Mouse (Mus musculus) stomach, embryonic 15.5 days (tissue): ENCODE measurements around the gene P2rx6. TPM values are rescaled to one million over a fixed set of nuclear protein-coding genes. Genes with fewer than 3 reads are reported as not detected.

ENCODE experiments used
- ATAC-seq: fragments of 200-750 bp; cut with Nextera tagmentation; 2 replicates; pipeline ENCODE4 v1.8.0; 2017; ENCODE audit warnings: low read depth, moderate number of reproducible peaks, moderate TSS enrichment; ENCODE audit not compliant: insufficient read depth, low FRiP score
- H3K27ac ChIP-seq: fragments of 300-500 bp; sonication (generic); 2 replicates; pipeline ENCODE4 v1.5.1; 2015; ENCODE audit warnings: mild to moderate bottlenecking, inconsistent platforms
- H3K27me3 ChIP-seq: fragments of 300-500 bp; sonication (generic); replicated peaks from 2 replicates; pipeline ENCODE4 v1.6.1; 2015; ENCODE audit warnings: inconsistent platforms
- H3K36me3 ChIP-seq: fragments of 300-500 bp; sonication (generic); 2 replicates; pipeline ENCODE4 v1.6.1; 2015; ENCODE audit warnings: inconsistent platforms
- H3K4me1 ChIP-seq: fragments of 300-500 bp; sonication (generic); 2 replicates; pipeline ENCODE4 v1.6.1; 2015; ENCODE audit warnings: inconsistent platforms
- H3K4me2 ChIP-seq: fragments of 300-500 bp; sonication (generic); 2 replicates; pipeline ENCODE4 v1.6.1; 2015; ENCODE audit warnings: mild to moderate bottlenecking, inconsistent platforms
- H3K4me3 ChIP-seq: fragments of 300-500 bp; sonication (generic); replicated peaks from 2 replicates; pipeline ENCODE4 v1.5.1; 2015; ENCODE audit warnings: inconsistent platforms
- H3K9ac ChIP-seq: fragments of 300-500 bp; sonication (generic); 2 replicates; pipeline ENCODE4 v1.6.1; 2015; ENCODE audit warnings: inconsistent platforms
- H3K9me3 ChIP-seq: fragments of 300-500 bp; sonication (generic); 2 replicates; pipeline ENCODE4 v1.6.1; 2016; ENCODE audit warnings: inconsistent platforms
- whole genome bisulfite sequencing: fragments of 180-500 bp; shearing (Covaris S2); methylation state at CpG from one replicate; pipeline ENCODE4 v1.1.7; 2015; 5-methylcytosine and 5-hydroxymethylcytosine counted together
- polyA plus RNA-seq: library from polyadenylated mRNA; unstranded; fragments of >200 nt; fragmentation: Nextera tagmentation; extraction: Ambion mirVana; gene quantifications from 2 replicates; pipeline ENCODE4 v1.2.1, GENCODE M21; 2015

Gene P2rx6
- polyA plus RNA-seq, result 1.2 TPM in 2 replicates

- Histone ChIP-seq H3K27me3 (no peaks in the 10 kb centered on the region), H3K9me3 (no peaks in the 10 kb centered on the region), H3K36me3 (no peaks in the 10 kb centered on the region), H3K9ac (no peak within 1 kb of the TSS), H3K4me3 (peak within 1 kb of the TSS; percentile 25), H3K4me2 (peak within 1 kb of the TSS; percentile 54), H3K4me1 (peaks cover 29% of the 10 kb centered on the region), H3K27ac (peak within 1 kb of the TSS; percentile 68)
- ATAC-seq, result peak; percentile 38; the same call in 1 of the 2 replicates
- 3% methylated on average over 10 of the region's 10 CpGs for WGBS
Measured at GRCm38 (mm10) chr16:17561751-17562208, at the start of gene P2rx6. TSS of gene P2rx6 (plus strand) at chr16:17561885.

- Histone ChIP-seq H3K27ac (no peak overlapping the region), H3K4me2 (no peak overlapping the region), H3K9ac (no peak overlapping the region), H3K36me3 (peaks cover 66% of the 10 kb centered on the region), H3K4me1 (no peaks in the 10 kb centered on the region), H3K4me3 (no peak overlapping the region), H3K27me3 (no peaks in the 10 kb centered on the region), H3K9me3 (no peaks in the 10 kb centered on the region)
- WGBS, result 86% methylated on average over 2 of the region's 2 CpGs
- no peak for ATAC-seq
Measured at GRCm38 (mm10) chr16:17518910-17519309, 42.8 kb upstream of the P2rx6 start.

DNA sequence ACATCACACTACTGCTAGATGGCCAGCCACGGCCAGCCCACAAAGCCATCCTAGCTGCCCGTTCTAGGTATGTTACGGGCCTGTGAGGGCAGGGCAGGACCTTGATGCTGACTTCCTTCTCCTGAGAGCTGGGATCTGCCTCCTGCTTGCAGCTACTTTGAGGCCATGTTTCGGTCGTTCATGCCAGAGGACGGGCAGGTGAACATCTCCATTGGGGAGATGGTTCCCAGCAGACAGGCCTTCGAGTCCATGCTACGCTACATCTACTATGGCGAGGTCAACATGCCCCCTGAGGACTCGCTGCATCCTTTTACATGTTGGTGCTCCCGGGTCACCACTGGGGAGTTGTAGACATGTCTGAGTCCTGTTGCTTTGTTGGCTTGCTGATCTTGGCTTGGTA lies 37.5 kb upstream of the P2rx6 start:
- ATAC-seq, result no peak
- no peaks in the 10 kb centered on the region for H3K27me3 ChIP-seq
- no peak overlapping the region for H3K27ac ChIP-seq
- H3K4me1 ChIP-seq, result no peaks in the 10 kb centered on the region
- H3K36me3 ChIP-seq, result peaks cover 72% of the 10 kb centered on the region
- no peak overlapping the region for H3K4me3 ChIP-seq
- no peak overlapping the region for H3K9ac ChIP-seq
- no peaks in the 10 kb centered on the region for H3K9me3 ChIP-seq
- WGBS, result 91% methylated on average over 11 of the region's 11 CpGs
- no peak overlapping the region for H3K4me2 ChIP-seq

DNA sequence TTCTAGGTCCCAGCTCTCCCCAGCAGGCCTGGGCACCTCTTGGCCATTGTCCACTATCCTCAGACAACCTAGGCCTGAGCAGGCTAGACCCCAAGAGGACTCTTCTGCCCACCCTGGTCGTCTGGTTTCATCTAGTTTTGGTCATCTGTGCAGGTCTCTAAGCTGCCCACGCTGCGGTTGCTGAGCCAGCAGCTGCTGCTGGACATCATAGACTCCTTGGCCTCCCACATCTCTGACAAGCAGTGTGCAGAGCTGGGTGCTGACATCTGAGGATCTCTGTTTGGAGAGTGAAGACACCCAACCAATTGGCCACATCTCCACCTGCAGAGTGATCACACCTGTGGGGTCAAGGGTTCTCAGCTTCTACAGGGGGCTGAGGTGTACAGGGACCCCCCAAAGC lies 36.2 kb upstream of the P2rx6 start:
- Histone ChIP-seq H3K27ac (no peak overlapping the region), H3K4me2 (no peak overlapping the region), H3K4me3 (no peak overlapping the region), H3K36me3 (peaks cover 67% of the 10 kb centered on the region), H3K9me3 (no peaks in the 10 kb centered on the region), H3K4me1 (peaks cover 8% of the 10 kb centered on the region; the same call in 1 of the 2 replicates), H3K27me3 (no peaks in the 10 kb centered on the region), H3K9ac (no peak overlapping the region)
- 90% methylated on average over 3 of the region's 3 CpGs for WGBS
- ATAC-seq, result no peak

GRCm38 (mm10) chr16:17526223-17526622 lies 35.5 kb upstream of the P2rx6 start:
- H3K9me3 ChIP-seq, result no peaks in the 10 kb centered on the region
- WGBS, result 90% methylated on average over 6 of the region's 6 CpGs
- peaks cover 60% of the 10 kb centered on the region for H3K36me3 ChIP-seq
- no peak overlapping the region for H3K27ac ChIP-seq
- no peak overlapping the region for H3K4me2 ChIP-seq
- H3K4me1 ChIP-seq, result peaks cover 8% of the 10 kb centered on the region; the same call in 1 of the 2 replicates
- no peak overlapping the region for H3K4me3 ChIP-seq
- H3K9ac ChIP-seq, result no peak overlapping the region
- no peaks in the 10 kb centered on the region for H3K27me3 ChIP-seq
- ATAC-seq, result no peak

DNA sequence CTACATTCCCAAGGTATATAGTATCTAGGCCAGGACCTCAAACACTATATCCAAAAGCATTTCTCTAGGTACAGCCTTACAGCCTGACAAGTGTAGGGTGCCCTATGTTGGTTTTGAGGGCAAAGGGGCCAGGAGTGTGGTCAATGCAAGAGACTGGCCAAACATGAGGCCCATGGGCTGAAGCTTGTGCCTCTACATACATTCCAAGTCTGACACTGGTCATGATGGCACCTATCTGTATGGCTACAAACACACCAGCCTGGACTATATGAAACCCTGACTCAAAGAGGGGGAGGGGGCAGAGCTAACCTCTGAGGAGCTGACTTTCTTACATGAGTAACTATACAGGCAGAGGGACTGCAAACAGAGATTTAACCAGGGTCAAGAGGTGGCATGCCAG lies 34.1 kb upstream of the P2rx6 start:
- Histone ChIP-seq H3K9ac (no peak overlapping the region), H3K4me2 (no peak overlapping the region), H3K36me3 (peaks cover 51% of the 10 kb centered on the region), H3K27me3 (no peaks in the 10 kb centered on the region), H3K4me1 (peaks cover 14% of the 10 kb centered on the region; the same call in 1 of the 2 replicates), H3K9me3 (no peaks in the 10 kb centered on the region), H3K4me3 (no peak overlapping the region), H3K27ac (no peak overlapping the region)
- no peak for ATAC-seq

- H3K4me2 ChIP-seq, result no peak overlapping the region
- ATAC-seq, result no peak
- H3K9me3 ChIP-seq, result no peaks in the 10 kb centered on the region
- no peaks in the 10 kb centered on the region for H3K27me3 ChIP-seq
- H3K4me1 ChIP-seq, result peaks cover 14% of the 10 kb centered on the region; the same call in 1 of the 2 replicates
- no peak overlapping the region for H3K9ac ChIP-seq
- H3K4me3 ChIP-seq, result no peak overlapping the region
- no peak overlapping the region for H3K27ac ChIP-seq
- peaks cover 44% of the 10 kb centered on the region for H3K36me3 ChIP-seq
- 88% methylated on average over 13 of the region's 13 CpGs for WGBS
Measured at GRCm38 (mm10) chr16:17528276-17528675, 33.4 kb upstream of the P2rx6 start.

DNA sequence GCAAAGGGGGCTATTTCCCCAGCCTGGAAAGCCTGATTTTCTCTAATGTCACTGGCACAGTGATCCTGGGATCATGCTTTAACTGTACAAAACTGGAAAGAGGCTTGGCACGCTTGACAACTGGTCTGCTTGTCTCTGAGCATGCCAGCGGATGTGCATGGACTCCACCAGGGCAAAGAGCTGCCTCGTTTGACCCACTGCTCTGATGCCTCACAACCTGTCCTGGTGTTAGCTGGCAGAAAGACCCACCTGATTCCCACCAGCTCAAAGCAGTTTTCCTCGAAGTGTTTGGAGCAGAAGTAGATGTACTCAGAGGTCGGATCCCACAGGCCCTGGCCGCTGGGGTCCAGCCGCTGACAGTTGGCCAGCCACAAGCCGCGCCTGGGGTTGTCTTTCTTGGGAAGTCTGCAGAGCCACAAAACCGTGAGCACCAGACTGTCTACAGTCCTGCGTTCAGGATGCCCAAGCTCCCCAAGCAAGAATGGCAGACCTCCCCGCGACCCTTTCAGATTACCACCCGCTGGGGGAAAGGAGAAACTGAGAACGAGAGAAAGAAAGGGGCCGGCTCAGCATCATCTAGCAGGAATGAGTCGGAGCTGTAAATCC lies 31.6 kb upstream of the P2rx6 start:
- Histone ChIP-seq H3K4me2 (peak overlapping the region; percentile 83), H3K4me3 (peak overlapping the region; percentile 75), H3K9me3 (no peaks in the 10 kb centered on the region), H3K9ac (peak overlapping the region; percentile 74), H3K27ac (peak overlapping the region; percentile 99), H3K27me3 (no peaks in the 10 kb centered on the region), H3K4me1 (peaks cover 14% of the 10 kb centered on the region; the same call in 1 of the 2 replicates), H3K36me3 (peaks cover 31% of the 10 kb centered on the region)
- no peak for ATAC-seq
- 15% methylated on average over 17 of the region's 17 CpGs for WGBS

- Histone ChIP-seq H3K4me3 (peak within 1 kb of the TSS; percentile 75), H3K4me2 (peak within 1 kb of the TSS; percentile 83), H3K9ac (peak within 1 kb of the TSS; percentile 74), H3K9me3 (no peaks in the 10 kb centered on the region), H3K27ac (peak within 1 kb of the TSS; percentile 99), H3K4me1 (peaks cover 14% of the 10 kb centered on the region; the same call in 1 of the 2 replicates), H3K27me3 (no peaks in the 10 kb centered on the region), H3K36me3 (peaks cover 24% of the 10 kb centered on the region)
- ATAC-seq, result peak; percentile 96
- under 1% methylated on average over 67 of the region's 67 CpGs for WGBS
Measured at GRCm38 (mm10) chr16:17530640-17531288, 30.9 kb upstream of the P2rx6 start, which contains the start of gene Thap7. TSS of gene Thap7 (minus strand) at chr16:17531136.

- Histone ChIP-seq H3K4me3 (no peak overlapping the region), H3K27me3 (no peaks in the 10 kb centered on the region), H3K36me3 (peaks cover 10% of the 10 kb centered on the region; the same call in 1 of the 2 replicates), H3K4me2 (no peak overlapping the region), H3K27ac (no peak overlapping the region), H3K4me1 (peaks cover 14% of the 10 kb centered on the region; the same call in 1 of the 2 replicates), H3K9me3 (no peaks in the 10 kb centered on the region), H3K9ac (no peak overlapping the region)
- WGBS, result 68% methylated on average over 4 of the region's 4 CpGs
- no peak for ATAC-seq
Measured at GRCm38 (mm10) chr16:17532271-17532670, 29.4 kb upstream of the P2rx6 start.

DNA sequence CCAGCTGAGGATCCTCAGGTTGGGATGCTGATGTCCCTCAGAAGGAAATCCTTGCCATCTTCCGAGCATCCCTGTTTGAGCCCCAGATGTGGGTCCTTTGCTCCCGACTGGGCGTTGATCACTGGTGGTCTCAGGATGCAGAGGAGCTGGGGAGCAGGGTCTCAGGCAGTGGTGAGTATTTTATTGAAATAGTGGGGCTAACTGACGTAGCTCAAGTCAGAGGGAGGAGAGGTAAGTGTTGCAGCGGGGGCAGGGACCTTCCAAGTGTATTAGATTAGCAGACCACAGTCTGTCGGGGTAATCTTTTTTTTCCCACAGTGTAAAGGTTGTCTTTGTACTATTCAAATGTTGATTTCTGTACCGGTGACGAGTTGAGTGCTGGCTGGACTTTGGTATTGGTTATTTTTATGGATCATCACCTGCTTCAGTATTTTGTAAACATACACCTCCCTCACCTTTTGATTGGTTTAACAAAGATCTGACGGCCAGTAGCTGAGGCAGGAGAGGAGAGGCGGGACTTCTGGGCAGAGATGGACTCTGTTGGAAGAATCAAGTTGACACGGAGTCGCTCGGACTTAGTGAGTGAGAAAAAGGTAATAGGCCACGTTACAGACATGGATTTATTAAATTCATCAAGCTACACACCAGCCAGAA lies 28.9 kb upstream of the P2rx6 start:
- Histone ChIP-seq H3K4me1 (peaks cover 14% of the 10 kb centered on the region; the same call in 1 of the 2 replicates), H3K4me2 (no peak overlapping the region), H3K9ac (no peak overlapping the region), H3K36me3 (peaks cover 7% of the 10 kb centered on the region; the same call in 1 of the 2 replicates), H3K27ac (no peak overlapping the region), H3K4me3 (no peak overlapping the region), H3K9me3 (no peaks in the 10 kb centered on the region), H3K27me3 (no peaks in the 10 kb centered on the region)
- 67% methylated on average over 14 of the region's 14 CpGs for WGBS
- ATAC-seq, result no peak

GRCm38 (mm10) chr16:17536584-17536983 lies 25.1 kb upstream of the P2rx6 start:
- Histone ChIP-seq H3K9me3 (no peaks in the 10 kb centered on the region), H3K27ac (no peak overlapping the region), H3K27me3 (no peaks in the 10 kb centered on the region), H3K4me2 (no peak overlapping the region), H3K9ac (no peak overlapping the region), H3K36me3 (no peaks in the 10 kb centered on the region), H3K4me3 (no peak overlapping the region), H3K4me1 (peaks cover 4% of the 10 kb centered on the region; the same call in 1 of the 2 replicates)
- WGBS, result 92% methylated on average over 3 of the region's 3 CpGs
- ATAC-seq, result no peak
